In the genomic region with DNA sequence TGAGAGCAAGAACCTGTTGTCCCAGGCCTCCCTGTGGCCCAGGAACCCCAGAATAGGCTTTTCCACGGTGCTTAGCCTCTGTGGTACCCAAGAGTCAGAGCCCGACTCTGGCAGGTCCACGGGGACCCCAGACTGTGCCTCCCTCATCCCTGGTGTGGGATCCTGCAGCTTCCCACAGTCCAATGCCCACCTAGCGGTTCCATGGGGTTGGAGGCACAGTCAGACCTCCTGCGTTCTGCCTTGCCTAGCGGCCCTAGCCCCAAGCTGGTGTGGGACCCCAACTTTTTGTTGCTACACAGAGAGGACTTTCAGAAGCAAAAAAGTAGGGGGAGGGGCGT, we compare ENCODE assay signal across 24 mouse cellular contexts.
DNase-seq lines count a peak whose midpoint lies in the region; ATAC-seq and TF ChIP-seq lines count a peak whose summit lies in the region.
"Had no signal": no experiment of that assay in that cellular context is flagged by ENCODE, and none has a peak within 500 bp of the region (broad histone marks: within the 10 kb centered on the region; RNA-seq: fewer than 3 reads in every experiment).

No protein-coding gene starts in this region.

- no peak overlapping the region for H3K9ac ChIP-seq in midbrain, embryonic 12.5 days (replicated peaks)
- H3K9ac ChIP-seq in midbrain, postnatal 0 days (replicated peaks; ENCODE audit: low read length, poor library complexity, severe bottlenecking) = no peak overlapping the region
- no peak overlapping the region for H3K9ac ChIP-seq in hindbrain, embryonic 14.5 days
- H3K9ac ChIP-seq in hindbrain, postnatal 0 days (replicated peaks; ENCODE audit: low read length) = no peak overlapping the region
- H3K9ac ChIP-seq: embryonic facial prominence, embryonic 12.5 days; heart, embryonic 15.5 days; limb, embryonic 12.5 days; liver, embryonic 15.5 days; lung, embryonic 14.5 days had no signal

- H3K27ac ChIP-seq in gastrocnemius, adult 2 months = peak overlapping the region; percentile 70
- no peak overlapping the region for H3K27ac ChIP-seq in midbrain, embryonic 12.5 days (replicated peaks)
- H3K27ac ChIP-seq in midbrain, postnatal 0 days (ENCODE audit: low read depth, low read length) = no peak overlapping the region
- H3K27ac ChIP-seq in hindbrain, embryonic 14.5 days = no peak overlapping the region
- no peak overlapping the region for H3K27ac ChIP-seq in hindbrain, postnatal 0 days
- H3K27ac ChIP-seq: embryonic facial prominence, embryonic 12.5 days; heart, embryonic 10.5 days; heart, embryonic 15.5 days; limb, embryonic 12.5 days; liver, embryonic 15.5 days had no signal

- no peak overlapping the region for H3K4me2 ChIP-seq in midbrain, embryonic 12.5 days (replicated peaks)
- H3K4me2 ChIP-seq in midbrain, postnatal 0 days (ENCODE audit: low read depth, low read length, poor library complexity, severe bottlenecking) = no peak overlapping the region
- H3K4me2 ChIP-seq in hindbrain, embryonic 14.5 days (replicated peaks) = no peak overlapping the region
- no peak overlapping the region for H3K4me2 ChIP-seq in hindbrain, postnatal 0 days (ENCODE audit: low read depth, low read length)
- H3K4me2 ChIP-seq: embryonic facial prominence, embryonic 12.5 days; heart, embryonic 15.5 days; limb, embryonic 12.5 days; liver, embryonic 15.5 days; lung, embryonic 14.5 days had no signal

- H3K4me3 ChIP-seq in gastrocnemius, adult 2 months = no peak overlapping the region
- H3K4me3 ChIP-seq in midbrain, embryonic 12.5 days = no peak overlapping the region
- H3K4me3 ChIP-seq in midbrain, postnatal 0 days (ENCODE audit: low read depth, low read length) = no peak overlapping the region
- H3K4me3 ChIP-seq in hindbrain, embryonic 14.5 days (replicated peaks; ENCODE audit: low read length) = no peak overlapping the region
- no peak overlapping the region for H3K4me3 ChIP-seq in hindbrain, postnatal 0 days (ENCODE audit: low read length)
- H3K4me3 ChIP-seq: embryonic facial prominence, embryonic 12.5 days; heart, embryonic 10.5 days; heart, embryonic 15.5 days; limb, embryonic 12.5 days; liver, embryonic 15.5 days; myocyte had no signal

- no peaks in the 10 kb centered on the region for H3K4me1 ChIP-seq in midbrain, embryonic 12.5 days
- H3K4me1 ChIP-seq in midbrain, postnatal 0 days (ENCODE audit: insufficient read depth, low read length) = no peaks in the 10 kb centered on the region
- no peaks in the 10 kb centered on the region for H3K4me1 ChIP-seq in hindbrain, embryonic 14.5 days (replicated peaks; ENCODE audit: control insufficient read depth, insufficient read depth, low read length)
- no peaks in the 10 kb centered on the region for H3K4me1 ChIP-seq in hindbrain, postnatal 0 days (ENCODE audit: insufficient read depth, low read length)
- H3K4me1 ChIP-seq: embryonic facial prominence, embryonic 12.5 days; heart, embryonic 10.5 days; heart, embryonic 15.5 days; limb, embryonic 12.5 days; liver, embryonic 15.5 days had no signal

- H3K9me3 ChIP-seq in midbrain, embryonic 12.5 days = no peaks in the 10 kb centered on the region
- no peaks in the 10 kb centered on the region for H3K9me3 ChIP-seq in midbrain, postnatal 0 days (ENCODE audit: low read length)
- H3K9me3 ChIP-seq in hindbrain, embryonic 14.5 days (ENCODE audit: control insufficient read depth, low read length) = no peaks in the 10 kb centered on the region
- H3K9me3 ChIP-seq in hindbrain, postnatal 0 days (ENCODE audit: low read length) = no peaks in the 10 kb centered on the region
- H3K9me3 ChIP-seq: embryonic facial prominence, embryonic 12.5 days; heart, embryonic 10.5 days; heart, embryonic 15.5 days; limb, embryonic 12.5 days; liver, embryonic 15.5 days had no signal

- 60% methylated on average over 7 of the region's 7 CpGs for WGBS in midbrain, embryonic 12.5 days
- WGBS in midbrain, postnatal 0 days = 64% methylated on average over 7 of the region's 7 CpGs
- WGBS in hindbrain, embryonic 14.5 days = 65% methylated on average over 7 of the region's 7 CpGs
- WGBS in hindbrain, postnatal 0 days = 55% methylated on average over 7 of the region's 7 CpGs

- no peaks in the 10 kb centered on the region for H3K27me3 ChIP-seq in midbrain, embryonic 12.5 days
- H3K27me3 ChIP-seq in midbrain, postnatal 0 days (ENCODE audit: insufficient read depth, low read length) = no peaks in the 10 kb centered on the region
- H3K27me3 ChIP-seq in hindbrain, embryonic 14.5 days (ENCODE audit: control insufficient read depth, insufficient read depth, low read length) = no peaks in the 10 kb centered on the region
- no peaks in the 10 kb centered on the region for H3K27me3 ChIP-seq in hindbrain, postnatal 0 days (ENCODE audit: insufficient read depth, low read length)
- H3K27me3 ChIP-seq: embryonic facial prominence, embryonic 12.5 days; heart, embryonic 15.5 days; limb, embryonic 12.5 days; liver, embryonic 15.5 days had no signal

- no peaks in the 10 kb centered on the region for H3K36me3 ChIP-seq in midbrain, embryonic 12.5 days
- H3K36me3 ChIP-seq in midbrain, postnatal 0 days (ENCODE audit: insufficient read depth, low read length) = no peaks in the 10 kb centered on the region
- H3K36me3 ChIP-seq in hindbrain, embryonic 14.5 days (replicated peaks; ENCODE audit: control insufficient read depth, insufficient read depth) = no peaks in the 10 kb centered on the region
- H3K36me3 ChIP-seq in hindbrain, postnatal 0 days (ENCODE audit: insufficient read depth, low read length) = no peaks in the 10 kb centered on the region
- H3K36me3 ChIP-seq: embryonic facial prominence, embryonic 12.5 days; heart, embryonic 10.5 days; heart, embryonic 15.5 days; limb, embryonic 12.5 days; liver, embryonic 15.5 days had no signal

- intact Hi-C loops in gastrocnemius, adult 2 months (cut with DNase I) = no loop called here

- DNase-seq in gastrocnemius, adult 2 months = no peak
- DNase-seq in gastrocnemius, postnatal 4 days (ENCODE audit: low spot score in 2 of 2) = no peak
- DNase-seq in midbrain, postnatal 0 days (ENCODE audit: low spot score) = no peak
- DNase-seq in hindbrain, embryonic 14.5 days (ENCODE audit: low spot score) = no peak
- DNase-seq in hindbrain, postnatal 0 days (ENCODE audit: low spot score) = no peak
- no peak for DNase-seq in right cerebral cortex, postnatal 10 days (ENCODE audit: low spot score in 2 of 2)
- DNase-seq: adrenal gland, postnatal 10 days; heart, adult 11 months; heart, postnatal 36 days; kidney, adult 11 months; kidney, postnatal 25 days; lung, embryonic 14.5 days; lung, postnatal 14 days; thymus, adult 2 months; thymus, postnatal 36 days had no signal

- TF ChIP-seq CTCF in gastrocnemius, adult 2 months (IDR thresholded peaks at IDR 0.05) = no peak
- no peak for TF ChIP-seq CTCF in midbrain, postnatal 0 days (IDR thresholded peaks at IDR 0.05)
- no peak for TF ChIP-seq CTCF in hindbrain, postnatal 0 days (IDR thresholded peaks at IDR 0.05; ENCODE audit: low read depth)

- ATAC-seq in midbrain, embryonic 12.5 days (ENCODE audit: low FRiP score, low read depth) = peak; percentile 12; the same call in 1 of the 2 replicates
- ATAC-seq in midbrain, postnatal 0 days (ENCODE audit: low FRiP score) = no peak
- ATAC-seq in hindbrain, embryonic 14.5 days (ENCODE audit: low FRiP score) = 0 out of 2 replicates have a peak, but pooled peaks have one; percentile 17
- peak; percentile 32; the same call in 1 of the 2 replicates for ATAC-seq in hindbrain, postnatal 0 days
- ATAC-seq: inflammation-experienced regulatory T-cells, adult 6 months; Patski had no signal
